Mouse (Mus musculus) liver, embryonic 14.5 days (tissue): ENCODE measurements at regions not wholly inside any gene's neighbourhood (a gene's known extent, or its start where the extent isn't known, plus 50 kb on each side); places are given as distances from the start of the nearest gene placed in this dataset.

Experiments used
- ATAC-seq: fragments of 200-750 bp; cut with Nextera tagmentation; 2 replicates; pipeline ENCODE4 v1.8.0; 2017; ENCODE audit warnings: moderate number of reproducible peaks, mild to moderate bottlenecking, moderate library complexity; ENCODE audit not compliant: insufficient read depth
- DNase-seq, 3 experiments: peaks; one replicate each; pipeline ENCODE4 v3.0.0-alpha.2; 2012 to 2013; ENCODE audit warnings: low read depth in 3 of 3, low spot score in 3 of 3
- H3K27ac ChIP-seq: fragments of 300-500 bp; sonication (generic); 2 replicates; pipeline ENCODE4 v1.5.1; 2014; ENCODE audit warnings: moderate library complexity, mild to moderate bottlenecking, control low read depth, inconsistent platforms
- H3K27me3 ChIP-seq: fragments of 300-500 bp; sonication (generic); 2 replicates; pipeline ENCODE4 v1.6.1; 2014; ENCODE audit warnings: mild to moderate bottlenecking, low read length, moderate library complexity; ENCODE audit not compliant: control insufficient read depth, insufficient read depth
- H3K36me3 ChIP-seq: fragments of 300-500 bp; sonication (generic); replicated peaks from 2 replicates; pipeline ENCODE4 v1.6.1; 2014; ENCODE audit warnings: low read depth; ENCODE audit not compliant: control insufficient read depth, insufficient read depth
- H3K4me1 ChIP-seq, 2 experiments: fragments of 200-500 bp in 1 of 2; fragments of 300-500 bp in 1 of 2; sonication (generic) in 1 of 2; replicated peaks; 2 replicates each; pipeline ENCODE4 v1.6.1; 2012 to 2014; ENCODE audit warnings: antibody characterized with exemption in 1 of 2, inconsistent platforms in 1 of 2, low read length in 1 of 2; ENCODE audit not compliant: control insufficient read depth in 2 of 2, insufficient read depth in 2 of 2
- H3K4me2 ChIP-seq: fragments of 300-500 bp; sonication (generic); 2 replicates; pipeline ENCODE4 v1.6.1; 2014; ENCODE audit warnings: low read depth, mild to moderate bottlenecking, control low read depth, moderate library complexity
- H3K4me3 ChIP-seq, 2 experiments: fragments of 200-500 bp in 1 of 2; fragments of 300-500 bp in 1 of 2; sonication (generic) in 1 of 2; 2 replicates each; pipeline ENCODE4 v1.5.1; 2012 to 2014; ENCODE audit warnings: low read depth in 2 of 2, low read length in 2 of 2, mild to moderate bottlenecking in 2 of 2, control low read depth in 1 of 2, inconsistent platforms in 1 of 2, moderate library complexity in 1 of 2; ENCODE audit not compliant: insufficient read depth in 1 of 2
- H3K9ac ChIP-seq: fragments of 300-500 bp; sonication (generic); replicated peaks from 2 replicates; pipeline ENCODE4 v1.6.1; 2014; ENCODE audit warnings: mild to moderate bottlenecking, control low read depth, moderate library complexity
- H3K9me3 ChIP-seq: fragments of 300-500 bp; sonication (generic); 2 replicates; pipeline ENCODE4 v1.6.1; 2016; ENCODE audit warnings: low read length, mixed read lengths; ENCODE audit not compliant: control insufficient read depth
- CTCF ChIP-seq: IDR thresholded peaks from 2 replicates; pipeline ENCODE4 v1.5.1; 2016; ENCODE audit warnings: antibody characterized with exemption, low read depth, control low read depth
- EP300 ChIP-seq: IDR thresholded peaks from 2 replicates; pipeline ENCODE4 v1.6.1; 2016; ENCODE audit warnings: antibody characterized with exemption, low read depth
- WGBS: fragments of 180-500 bp; shearing (Covaris S2); extraction: QIAGEN DNeasy Blood & Tissue Kit; methylation state at CpG from one replicate; pipeline ENCODE4 v1.1.7; 2014; ENCODE audit not compliant: insufficient replicate concordance; 5-methylcytosine and 5-hydroxymethylcytosine counted together

DNA sequence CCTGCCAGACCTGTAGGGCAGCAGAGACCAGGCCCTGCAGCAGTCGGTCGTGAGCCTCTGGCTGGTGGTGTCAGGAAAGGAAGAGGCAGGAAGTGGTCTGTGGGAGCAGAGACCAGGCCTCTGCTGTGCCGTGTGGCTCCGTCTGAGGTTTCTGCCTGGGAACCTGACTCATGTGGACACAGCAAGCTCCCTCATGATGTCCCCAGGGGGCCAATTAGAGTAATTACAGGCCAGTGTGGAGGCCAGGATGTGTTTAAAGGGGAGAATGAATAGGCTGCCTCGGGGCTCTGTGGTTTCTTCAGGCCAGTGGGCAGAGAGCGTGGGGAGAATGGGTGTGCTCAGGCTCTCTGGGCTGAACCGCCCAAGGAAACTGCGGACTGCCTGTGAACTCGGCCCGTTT, 222.3 kb downstream of the Uaca start:
- TF ChIP-seq EP300, result no peak
- no peak for TF ChIP-seq CTCF
- ATAC-seq (no peak), DNase-seq (no peak)
- Histone ChIP-seq H3K9ac (no peak overlapping the region), H3K36me3 (no peaks in the 10 kb centered on the region), H3K4me3 (no peak overlapping the region), H3K27me3 (no peaks in the 10 kb centered on the region), H3K4me2 (no peak overlapping the region), H3K4me1 (no peaks in the 10 kb centered on the region), H3K27ac (no peak overlapping the region), H3K9me3 (no peaks in the 10 kb centered on the region)
- 16% methylated on average over 10 of the region's 10 CpGs for WGBS

DNA sequence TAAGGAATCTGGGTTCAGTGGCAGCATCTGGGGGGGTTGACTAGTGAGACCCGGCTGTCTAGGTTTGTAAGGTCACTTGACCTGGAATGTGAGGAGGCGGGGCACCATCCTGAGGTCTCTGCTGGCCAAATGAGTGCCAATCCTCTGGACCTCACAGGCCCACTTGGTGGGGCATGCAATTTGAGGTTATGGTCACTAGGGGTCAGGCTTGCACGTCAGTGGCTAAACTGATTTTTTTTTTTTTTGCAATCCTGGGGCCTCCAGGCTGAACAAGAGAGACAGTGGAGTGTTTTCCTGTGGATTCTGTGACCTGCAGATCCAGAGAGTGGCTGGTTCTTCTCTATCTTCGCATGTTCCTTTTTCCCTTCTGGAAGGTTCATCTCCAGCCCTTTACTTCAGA, 225.6 kb downstream of the Uaca start:
- DNase-seq, result no peak
- Histone ChIP-seq H3K4me3 (no peak overlapping the region), H3K36me3 (no peaks in the 10 kb centered on the region), H3K4me2 (no peak overlapping the region), H3K27me3 (no peaks in the 10 kb centered on the region), H3K4me1 (no peaks in the 10 kb centered on the region), H3K27ac (no peak overlapping the region), H3K9ac (no peak overlapping the region), H3K9me3 (no peaks in the 10 kb centered on the region)
- WGBS, result 41% methylated on average over 4 of the region's 4 CpGs
- no peak for ATAC-seq
- TF ChIP-seq CTCF (peak; percentile 71), EP300 (no peak)

DNA sequence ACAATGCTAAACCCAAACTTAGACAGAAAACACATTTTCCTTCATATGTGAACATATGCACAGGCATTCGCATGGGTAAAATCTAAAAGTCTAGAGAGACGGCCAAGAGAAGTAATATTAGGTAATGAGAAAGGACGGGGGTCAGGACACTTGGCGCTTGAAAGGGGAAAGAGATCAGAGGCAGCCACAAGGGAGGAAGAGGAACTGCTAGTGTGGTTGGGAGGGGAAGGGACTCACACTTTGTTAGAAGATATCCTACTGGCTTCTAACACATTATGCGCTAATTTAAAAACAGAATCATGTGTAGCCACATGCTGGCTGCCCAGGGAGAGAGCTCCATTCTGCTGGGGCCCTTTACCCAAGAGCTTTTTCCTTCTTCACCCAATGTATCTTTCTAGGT, 227.5 kb downstream of the Uaca start:
- ATAC-seq, result no peak
- no peak for DNase-seq
- 19% methylated on average over 5 of the region's 5 CpGs for WGBS

DNA sequence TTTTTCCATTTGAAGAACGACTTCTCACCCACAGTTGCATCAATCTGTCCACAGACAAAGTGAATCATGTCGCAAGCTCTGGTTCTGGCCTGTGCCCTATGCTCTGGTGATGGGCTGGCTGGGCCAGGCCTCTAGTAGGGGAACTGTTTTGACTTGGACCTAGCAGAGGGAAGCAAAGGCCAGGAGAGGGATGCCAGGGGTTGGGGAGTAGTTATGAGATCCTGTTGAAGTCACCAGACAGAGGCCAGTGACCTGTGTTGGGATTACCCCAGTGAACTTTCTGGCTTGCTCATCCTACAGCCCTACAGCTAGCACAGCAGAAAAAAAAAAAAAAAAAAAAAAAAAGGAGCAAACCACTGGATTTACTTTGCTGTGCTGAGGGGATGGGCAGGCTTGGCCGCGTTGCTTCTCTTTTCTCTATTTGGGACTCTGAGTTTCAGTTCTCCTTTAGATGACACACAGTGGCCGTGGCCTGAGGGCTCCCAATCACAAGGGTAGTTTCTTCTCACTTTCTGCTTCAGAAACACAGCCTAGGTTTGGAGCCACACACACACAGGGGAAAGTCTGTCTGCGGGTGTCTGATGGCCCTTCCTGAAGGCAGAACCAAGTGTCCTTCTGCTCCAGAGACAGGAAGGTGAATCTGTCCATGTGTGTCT, 228.2 kb downstream of the Uaca start:
- no peak for DNase-seq
- H3K4me3 ChIP-seq, result no peak overlapping the region
- H3K27me3 ChIP-seq, result no peaks in the 10 kb centered on the region
- no peaks in the 10 kb centered on the region for H3K9me3 ChIP-seq
- H3K4me1 ChIP-seq, result 0 out of 4 replicates have a peak, but pooled peaks cover 0 to 1% of the 10 kb centered on the region in 2 experiments
- H3K9ac ChIP-seq, result no peak overlapping the region
- no peak for TF ChIP-seq EP300
- no peak for TF ChIP-seq CTCF
- ATAC-seq, result no peak
- H3K27ac ChIP-seq, result no peak overlapping the region
- H3K36me3 ChIP-seq, result no peaks in the 10 kb centered on the region
- 26% methylated on average over 6 of the region's 6 CpGs for WGBS
- no peak overlapping the region for H3K4me2 ChIP-seq

More for the DNA sequence above, 227.5 kb downstream of the Uaca start:
- H3K27me3 ChIP-seq, result no peaks in the 10 kb centered on the region
- no peaks in the 10 kb centered on the region for H3K9me3 ChIP-seq
- no peak overlapping the region for H3K4me3 ChIP-seq
- H3K4me2 ChIP-seq, result no peak overlapping the region
- no peak overlapping the region for H3K27ac ChIP-seq
- TF ChIP-seq CTCF, result no peak
- H3K9ac ChIP-seq, result no peak overlapping the region
- H3K36me3 ChIP-seq, result no peaks in the 10 kb centered on the region
- H3K4me1 ChIP-seq, result 0 out of 4 replicates have a peak, but pooled peaks cover 0 to 1% of the 10 kb centered on the region in 2 experiments

DNA sequence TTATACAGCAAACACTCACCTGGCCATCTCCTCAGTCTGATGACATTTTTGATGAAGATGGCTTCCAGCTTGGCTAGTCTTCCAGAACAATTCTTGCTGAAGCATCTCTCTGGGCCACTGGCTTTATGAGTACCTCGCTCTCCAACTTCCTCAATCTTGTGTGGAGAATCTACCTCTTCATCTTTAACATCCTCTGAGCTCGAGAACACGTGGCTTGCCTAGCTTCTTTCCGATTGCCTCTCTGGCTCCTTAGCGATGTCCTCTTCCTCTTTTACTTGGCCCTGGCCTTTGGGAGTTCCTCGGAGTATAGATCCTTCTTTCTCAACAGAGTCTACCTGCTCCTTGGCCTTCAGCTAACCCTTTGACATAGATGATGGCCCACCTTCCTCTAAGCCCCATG, 231.0 kb downstream of the Uaca start:
- TF ChIP-seq EP300, result no peak
- no peak for TF ChIP-seq CTCF
- Histone ChIP-seq H3K4me1 (0 out of 4 replicates have a peak, but pooled peaks cover 0 to 1% of the 10 kb centered on the region in 2 experiments), H3K27ac (no peak overlapping the region), H3K27me3 (no peaks in the 10 kb centered on the region), H3K9me3 (no peaks in the 10 kb centered on the region), H3K9ac (no peak overlapping the region), H3K4me3 (no peak overlapping the region), H3K36me3 (no peaks in the 10 kb centered on the region), H3K4me2 (no peak overlapping the region)
- WGBS, result 22% methylated on average over 6 of the region's 6 CpGs
- DNase-seq (no peak), ATAC-seq (no peak)
